In the genomic region with DNA sequence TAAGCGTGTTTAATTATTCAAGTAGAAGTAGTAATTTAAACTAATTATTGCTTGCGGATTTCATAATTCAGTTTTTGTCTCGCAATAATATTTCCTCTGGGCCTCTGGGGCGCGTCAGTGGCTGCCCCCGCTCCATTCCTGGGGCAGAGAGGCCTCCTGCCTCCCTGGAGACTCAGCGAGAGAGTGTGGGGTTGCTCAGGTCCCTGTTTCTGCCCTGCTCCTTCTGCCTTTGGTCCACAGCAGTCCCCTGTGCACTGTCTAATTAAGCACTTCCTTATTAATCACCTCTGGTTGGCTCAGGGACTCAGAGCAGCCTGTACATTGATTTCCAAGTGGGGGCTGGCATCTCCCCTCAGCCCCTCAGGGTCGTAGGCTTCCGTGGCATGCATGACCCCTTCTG, we compare ENCODE assay signal across 20 mouse cellular contexts. TPM values are rescaled to one million over a fixed set of nuclear protein-coding genes. Genes with fewer than 3 reads are reported as not detected.
DNase-seq lines count a peak whose midpoint lies in the region; ATAC-seq lines count a peak whose summit lies in the region.
"Had no signal": no experiment of that assay in that cellular context is flagged by ENCODE, and none has a peak within 500 bp of the region (broad histone marks: within the 10 kb centered on the region; RNA-seq: fewer than 3 reads in every experiment).

No protein-coding gene starts in this region.

- no peaks in the 10 kb centered on the region for H3K36me3 ChIP-seq in forebrain, embryonic 11.5 days (ENCODE audit: control insufficient read depth, insufficient read depth, low read length)
- H3K36me3 ChIP-seq in forebrain, embryonic 16.5 days (ENCODE audit: control insufficient read depth, insufficient read depth) = no peaks in the 10 kb centered on the region
- H3K36me3 ChIP-seq in embryonic facial prominence, embryonic 10.5 days (replicated peaks) = no peaks in the 10 kb centered on the region; the same call in 1 of the 2 replicates
- no peaks in the 10 kb centered on the region for H3K36me3 ChIP-seq in hindbrain, embryonic 14.5 days (replicated peaks; ENCODE audit: control insufficient read depth, insufficient read depth)
- no peaks in the 10 kb centered on the region for H3K36me3 ChIP-seq in midbrain, embryonic 14.5 days (ENCODE audit: control insufficient read depth, insufficient read depth, low read length)
- H3K36me3 ChIP-seq: embryonic facial prominence, embryonic 15.5 days; neural tube, embryonic 12.5 days had no signal

- peaks cover 42% of the 10 kb centered on the region for H3K4me1 ChIP-seq in forebrain, embryonic 11.5 days (replicated peaks; ENCODE audit: control insufficient read depth, insufficient read depth, low read length)
- peaks cover 35% of the 10 kb centered on the region for H3K4me1 ChIP-seq in forebrain, embryonic 16.5 days (replicated peaks; ENCODE audit: control insufficient read depth, insufficient read depth, low read length)
- H3K4me1 ChIP-seq in embryonic facial prominence, embryonic 10.5 days = peaks cover 66% of the 10 kb centered on the region
- H3K4me1 ChIP-seq in hindbrain, embryonic 14.5 days (replicated peaks; ENCODE audit: control insufficient read depth, insufficient read depth, low read length) = peaks cover 57% of the 10 kb centered on the region
- peaks cover 56% of the 10 kb centered on the region for H3K4me1 ChIP-seq in midbrain, embryonic 14.5 days (ENCODE audit: control insufficient read depth, insufficient read depth, low read length)
- H3K4me1 ChIP-seq: heart, embryonic 12.5 days had no signal

- 45% methylated on average over 9 of the region's 9 CpGs for WGBS in forebrain, embryonic 11.5 days
- 12% methylated on average over 9 of the region's 9 CpGs for WGBS in forebrain, embryonic 16.5 days
- 47% methylated on average over 9 of the region's 9 CpGs for WGBS in embryonic facial prominence, embryonic 10.5 days
- 22% methylated on average over 9 of the region's 9 CpGs for WGBS in hindbrain, embryonic 14.5 days
- WGBS in midbrain, embryonic 14.5 days = 33% methylated on average over 9 of the region's 9 CpGs

- H3K27ac ChIP-seq in forebrain, embryonic 11.5 days (ENCODE audit: low read depth, low read length) = peak overlapping the region; percentile 51; the same call in 1 of the 2 replicates
- H3K27ac ChIP-seq in forebrain, embryonic 16.5 days (ENCODE audit: low read length) = no peak overlapping the region
- H3K27ac ChIP-seq in embryonic facial prominence, embryonic 10.5 days (replicated peaks) = peak overlapping the region; percentile 79
- peak overlapping the region; percentile 54; the same call in 1 of the 2 replicates for H3K27ac ChIP-seq in hindbrain, embryonic 14.5 days
- H3K27ac ChIP-seq in midbrain, embryonic 14.5 days (replicated peaks; ENCODE audit: low read depth, low read length) = 0 out of 2 replicates have a peak overlapping the region, but pooled peaks have one; percentile 13
- H3K27ac ChIP-seq: embryonic facial prominence, embryonic 15.5 days; gastrocnemius, adult 2 months; left cerebral cortex, adult 2 months; neural tube, embryonic 12.5 days had no signal

- no peak overlapping the region for H3K4me3 ChIP-seq in forebrain, embryonic 11.5 days (ENCODE audit: low read depth, low read length)
- no peak overlapping the region for H3K4me3 ChIP-seq in forebrain, embryonic 16.5 days (replicated peaks; ENCODE audit: low read length)
- H3K4me3 ChIP-seq in embryonic facial prominence, embryonic 10.5 days = no peak overlapping the region
- no peak overlapping the region for H3K4me3 ChIP-seq in hindbrain, embryonic 14.5 days (replicated peaks; ENCODE audit: low read length)
- no peak overlapping the region for H3K4me3 ChIP-seq in midbrain, embryonic 14.5 days (replicated peaks; ENCODE audit: low read depth, low read length)
- H3K4me3 ChIP-seq: embryonic facial prominence, embryonic 15.5 days; gastrocnemius, adult 2 months; heart, embryonic 12.5 days; layer of hippocampus, adult 2 months; left cerebral cortex, adult 2 months; neural tube, embryonic 12.5 days had no signal

- no peaks in the 10 kb centered on the region for H3K9me3 ChIP-seq in forebrain, embryonic 11.5 days (ENCODE audit: control insufficient read depth, low read length)
- H3K9me3 ChIP-seq in forebrain, embryonic 16.5 days (ENCODE audit: control insufficient read depth, low read length) = no peaks in the 10 kb centered on the region
- no peaks in the 10 kb centered on the region for H3K9me3 ChIP-seq in embryonic facial prominence, embryonic 10.5 days
- H3K9me3 ChIP-seq in hindbrain, embryonic 14.5 days (ENCODE audit: control insufficient read depth, low read length) = no peaks in the 10 kb centered on the region
- no peaks in the 10 kb centered on the region for H3K9me3 ChIP-seq in midbrain, embryonic 14.5 days (ENCODE audit: control insufficient read depth, low read length)
- H3K9me3 ChIP-seq: embryonic facial prominence, embryonic 15.5 days; neural tube, embryonic 12.5 days had no signal

- no peak for DNase-seq in forebrain, embryonic 11.5 days (ENCODE audit: low spot score)
- no peak for DNase-seq in embryonic facial prominence, embryonic 10.5 days (ENCODE audit: low spot score)
- no peak for DNase-seq in hindbrain, embryonic 14.5 days (ENCODE audit: low spot score)
- peak; percentile 59 for DNase-seq in midbrain, embryonic 14.5 days
- no peak for DNase-seq in embryo, embryonic 11 days
- no peak for DNase-seq in natural killer cell, adult 2 months (ENCODE audit: low spot score in 2 of 2)
- DNase-seq in adrenal gland, adult 18-20 months (ENCODE audit: low spot score in 2 of 2) = no peak
- DNase-seq: adrenal gland, adult 8-10 months; cerebellum, adult 8-10 months; gastrocnemius, adult 2 months; liver, postnatal 0 days; lung, postnatal 14 days; thymus, adult 18-20 months had no signal

- H3K4me2 ChIP-seq in forebrain, embryonic 11.5 days (ENCODE audit: low read depth, low read length, severe bottlenecking) = no peak overlapping the region
- no peak overlapping the region for H3K4me2 ChIP-seq in forebrain, embryonic 16.5 days (ENCODE audit: low read length)
- no peak overlapping the region for H3K4me2 ChIP-seq in hindbrain, embryonic 14.5 days (replicated peaks)
- H3K4me2 ChIP-seq in midbrain, embryonic 14.5 days (ENCODE audit: low read length) = peak overlapping the region; percentile 10; the same call in 1 of the 2 replicates
- H3K4me2 ChIP-seq: embryonic facial prominence, embryonic 15.5 days; heart, embryonic 12.5 days; neural tube, embryonic 12.5 days had no signal

- ATAC-seq in forebrain, embryonic 11.5 days (replicated peaks; ENCODE audit: low FRiP score) = no peak
- no peak for ATAC-seq in forebrain, embryonic 16.5 days
- ATAC-seq in hindbrain, embryonic 14.5 days (ENCODE audit: low FRiP score) = no peak
- ATAC-seq in midbrain, embryonic 14.5 days (ENCODE audit: low FRiP score, low TSS enrichment) = peak; percentile 34; the same call in 1 of the 2 replicates
- ATAC-seq: intestine, embryonic 16.5 days; liver, postnatal 0 days had no signal

- H3K27me3 ChIP-seq in forebrain, embryonic 11.5 days (ENCODE audit: control insufficient read depth, insufficient read depth, low read length) = no peaks in the 10 kb centered on the region
- H3K27me3 ChIP-seq in forebrain, embryonic 16.5 days (replicated peaks; ENCODE audit: control insufficient read depth, insufficient read depth, low read length) = no peaks in the 10 kb centered on the region
- no peaks in the 10 kb centered on the region for H3K27me3 ChIP-seq in embryonic facial prominence, embryonic 10.5 days (replicated peaks; ENCODE audit: low read depth, poor library complexity, severe bottlenecking)
- no peaks in the 10 kb centered on the region for H3K27me3 ChIP-seq in hindbrain, embryonic 14.5 days (ENCODE audit: control insufficient read depth, insufficient read depth, low read length)
- no peaks in the 10 kb centered on the region for H3K27me3 ChIP-seq in midbrain, embryonic 14.5 days (ENCODE audit: control insufficient read depth, insufficient read depth, low read length)
- H3K27me3 ChIP-seq: embryonic facial prominence, embryonic 15.5 days; heart, embryonic 12.5 days had no signal

- no peak overlapping the region for H3K9ac ChIP-seq in forebrain, embryonic 11.5 days (ENCODE audit: low read length)
- H3K9ac ChIP-seq in forebrain, embryonic 16.5 days (replicated peaks; ENCODE audit: low read depth, low read length) = no peak overlapping the region
- no peak overlapping the region for H3K9ac ChIP-seq in hindbrain, embryonic 14.5 days
- no peak overlapping the region for H3K9ac ChIP-seq in midbrain, embryonic 14.5 days (replicated peaks; ENCODE audit: low read length)
- H3K9ac ChIP-seq: embryonic facial prominence, embryonic 15.5 days; heart, embryonic 12.5 days; liver, postnatal 0 days; neural tube, embryonic 12.5 days had no signal

RNA-seq across cellular contexts. Expression of gene Wars, which starts 23.5 kb away (rescaled TPM):
- polyA plus RNA-seq in forebrain, embryonic 11.5 days (2014; fragmentation: Nextera tagmentation; extraction: Ambion mirVana) = 140 and 142 TPM in 2 replicates
- 113 and 114 TPM in 2 replicates for polyA plus RNA-seq in forebrain, embryonic 16.5 days (2015; fragmentation: Nextera tagmentation; extraction: Ambion mirVana)
- polyA plus RNA-seq in embryonic facial prominence, embryonic 10.5 days (2016; fragmentation: Nextera tagmentation; extraction: Ambion mirVana) = 146 and 147 TPM in 2 replicates
- polyA plus RNA-seq in hindbrain, embryonic 14.5 days (2014; fragmentation: Nextera tagmentation; extraction: Ambion mirVana) = 101 and 111 TPM in 2 replicates
- 96.4 and 110 TPM in 2 replicates for polyA plus RNA-seq in midbrain, embryonic 14.5 days (2014; fragmentation: Nextera tagmentation; extraction: Ambion mirVana)
- 10 to 100 TPM; 59.5 to 60.2 TPM for total RNA-seq in adrenal gland, adult 18-20 months (2021)

RNA-seq across cellular contexts. Expression of gene Wdr25, which starts 24.1 kb away (rescaled TPM):
- polyA plus RNA-seq in forebrain, embryonic 11.5 days (2014; fragmentation: Nextera tagmentation; extraction: Ambion mirVana) = 5.7 and 7.2 TPM in 2 replicates
- polyA plus RNA-seq in forebrain, embryonic 16.5 days (2015; fragmentation: Nextera tagmentation; extraction: Ambion mirVana) = 8.6 and 9.1 TPM in 2 replicates
- polyA plus RNA-seq in embryonic facial prominence, embryonic 10.5 days (2016; fragmentation: Nextera tagmentation; extraction: Ambion mirVana) = 9.9 and 10.4 TPM in 2 replicates
- polyA plus RNA-seq in hindbrain, embryonic 14.5 days (2014; fragmentation: Nextera tagmentation; extraction: Ambion mirVana) = 1.8 and 4.0 TPM in 2 replicates
- polyA plus RNA-seq in midbrain, embryonic 14.5 days (2014; fragmentation: Nextera tagmentation; extraction: Ambion mirVana) = 3.7 and 4.3 TPM in 2 replicates
- total RNA-seq in adrenal gland, adult 18-20 months (2021) = 1 to 10 TPM; 5.0 to 5.7 TPM
